Mouse (Mus musculus) olfactory bulb, adult 2 months (tissue): ENCODE measurements around the gene Cep131.

Source experiments
- CTCF ChIP-seq: fragments of 200-500 bp; IDR thresholded peaks from 2 replicates; pipeline ENCODE4 v1.5.1; 2012; ENCODE audit warnings: low read depth, mild to moderate bottlenecking, low read length, moderate library complexity; ENCODE audit not compliant: insufficient read depth
- POLR2A ChIP-seq: fragments of 200-500 bp; IDR thresholded peaks from 2 replicates; pipeline ENCODE4 v1.6.1; 2012; ENCODE audit warnings: mild to moderate bottlenecking, low read depth, low read length, moderate library complexity; ENCODE audit not compliant: insufficient read depth

DNA sequence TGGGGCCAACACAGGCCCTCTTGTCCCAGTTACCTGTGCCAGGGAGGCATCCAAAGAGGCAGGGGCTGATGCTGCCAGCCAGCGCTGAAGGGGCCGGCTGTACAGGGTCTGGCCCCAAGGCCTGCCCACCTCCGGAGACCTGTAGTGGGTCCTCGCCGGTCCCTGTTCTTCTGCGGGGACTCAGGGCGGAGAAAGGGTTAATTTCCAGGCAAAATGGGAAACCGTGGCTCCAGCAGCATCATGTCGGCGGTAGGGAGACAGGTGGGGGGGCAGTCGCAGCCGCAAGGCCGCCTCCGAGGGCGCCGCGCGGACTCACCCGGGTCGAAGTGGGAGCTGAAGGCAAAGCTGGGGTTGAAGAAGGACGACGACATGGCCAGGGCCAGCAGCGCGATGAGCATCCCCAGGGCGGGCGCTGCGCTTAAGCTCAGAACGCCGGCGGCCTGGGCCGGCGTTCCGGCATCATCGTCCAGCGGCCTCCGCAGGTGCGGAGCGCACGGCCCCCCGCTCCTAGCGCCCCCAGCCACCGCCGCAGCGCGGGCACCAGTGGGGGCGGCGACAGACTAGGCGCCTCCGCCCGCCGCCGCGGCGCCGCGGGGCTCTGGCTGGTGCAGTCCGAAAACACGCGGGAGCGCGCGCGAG lies 40.0 kb downstream of the Cep131 start, which contains the start of gene Aatk:
- TF ChIP-seq CTCF (no peak), POLR2A (peak; percentile 75; the same call in 1 of the 2 replicates)
